Mouse (Mus musculus) C2C12 (cell line): ENCODE measurements around the gene Limch1. TPM values are rescaled to one million over a fixed set of nuclear protein-coding genes. Genes with fewer than 3 reads are reported as not detected.

ENCODE experiments used
- H3K27me3 ChIP-seq: one replicate; pipeline ENCODE4 v1.6.1; 2011; ENCODE audit not compliant: control insufficient read depth, insufficient read depth, insufficient read length
- H3K36me3 ChIP-seq: one replicate; pipeline ENCODE4 v1.6.1; 2011; ENCODE audit not compliant: control insufficient read depth, insufficient read depth
- H3K4me3 ChIP-seq: one replicate; pipeline ENCODE4 v1.5.1; 2011; ENCODE audit warnings: mild to moderate bottlenecking, control low read depth; ENCODE audit not compliant: poor library complexity, insufficient read depth, severe bottlenecking
- H3K79me2 ChIP-seq: one replicate; pipeline ENCODE4 v1.6.1; 2011; ENCODE audit not compliant: control insufficient read depth, insufficient read depth
- H3K79me3 ChIP-seq: one replicate; pipeline ENCODE4 v1.6.1; 2011; ENCODE audit warnings: low read depth, control low read depth
- H3ac ChIP-seq: one replicate; pipeline ENCODE3; 2011; ENCODE audit warnings: low read depth; ENCODE audit not compliant: control insufficient read depth, insufficient read length
- CEBPB ChIP-seq: IDR thresholded peaks from one replicate; pipeline ENCODE4 v1.6.1; 2011; ENCODE audit warnings: low read depth, mild to moderate bottlenecking, control low read depth, moderate library complexity
- CTCF ChIP-seq: IDR thresholded peaks from one replicate; pipeline ENCODE4 v1.5.1; 2011; ENCODE audit not compliant: control insufficient read depth, insufficient read depth, insufficient read length
- FOSL1 ChIP-seq: IDR thresholded peaks from one replicate; pipeline ENCODE4 v1.8.0; 2011; ENCODE audit warnings: mild to moderate bottlenecking, low read length; ENCODE audit not compliant: poor library complexity, insufficient read depth, severe bottlenecking
- MAX ChIP-seq: IDR thresholded peaks from one replicate; pipeline ENCODE4 v1.6.1; 2011; ENCODE audit warnings: mild to moderate bottlenecking, control low read depth
- MYOD1 ChIP-seq: IDR thresholded peaks from one replicate; pipeline ENCODE4 v1.6.1; 2011; ENCODE audit warnings: low read depth; ENCODE audit not compliant: control insufficient read depth, insufficient read length
- MYOG ChIP-seq: IDR thresholded peaks from one replicate; pipeline ENCODE4 v1.6.1; 2011; ENCODE audit not compliant: control insufficient read depth, insufficient read length; ENCODE audit errors: extremely low read depth
- USF1 ChIP-seq: IDR thresholded peaks from one replicate; pipeline ENCODE4 v1.6.1; 2011; ENCODE audit warnings: low read depth, mild to moderate bottlenecking, control low read depth, moderate library complexity
- polyA plus RNA-seq: library from polyadenylated mRNA; unstranded; fragments of >200 nt; fragmentation: generic; extraction: Trizol; gene quantifications from one replicate; pipeline ENCODE4 v1.2.1, GENCODE M21; 2012; ENCODE audit warnings: missing spikeins

The Limch1 gene
- polyA plus RNA-seq, 1 experiment: not detected

GRCm38 (mm10) chr5:66866019-66866418 is 120.4 kb downstream of the Limch1 start:
- Histone ChIP-seq H3K79me3 (no peaks in the 10 kb centered on the region), H3K27me3 (peaks cover 8% of the 10 kb centered on the region), H3K36me3 (no peaks in the 10 kb centered on the region), H3K4me3 (no peak overlapping the region), H3K79me2 (no peaks in the 10 kb centered on the region), H3ac (no peak overlapping the region)
- TF ChIP-seq MAX (no peak), CEBPB (no peak)

- Histone ChIP-seq H3K79me3 (no peaks in the 10 kb centered on the region), H3K27me3 (no peaks in the 10 kb centered on the region), H3K79me2 (no peaks in the 10 kb centered on the region), H3ac (no peak overlapping the region), H3K4me3 (no peak overlapping the region), H3K36me3 (no peaks in the 10 kb centered on the region)
- TF ChIP-seq CTCF: no peak
- TF ChIP-seq MYOG: no peak
- TF ChIP-seq MAX: no peak
- no peak for TF ChIP-seq MYOD1
- TF ChIP-seq FOSL1: no peak
- TF ChIP-seq CEBPB: no peak
- no peak for TF ChIP-seq USF1
Observed at GRCm38 (mm10) chr5:66869545-66869944, 123.9 kb downstream of the Limch1 start.

GRCm38 (mm10) chr5:66871521-66872050 is 126.0 kb downstream of the Limch1 start:
- no peaks in the 10 kb centered on the region for H3K79me3 ChIP-seq
- no peak overlapping the region for H3K4me3 ChIP-seq
- no peaks in the 10 kb centered on the region for H3K79me2 ChIP-seq
- no peaks in the 10 kb centered on the region for H3K27me3 ChIP-seq
- no peak overlapping the region for H3ac ChIP-seq
- TF ChIP-seq CEBPB: no peak
- no peaks in the 10 kb centered on the region for H3K36me3 ChIP-seq

- Histone ChIP-seq H3K79me2 (no peaks in the 10 kb centered on the region), H3K4me3 (no peak overlapping the region), H3ac (no peak overlapping the region), H3K27me3 (no peaks in the 10 kb centered on the region), H3K79me3 (no peaks in the 10 kb centered on the region), H3K36me3 (no peaks in the 10 kb centered on the region)
- no peak for TF ChIP-seq CTCF
- TF ChIP-seq FOSL1: no peak
- TF ChIP-seq CEBPB: no peak
- TF ChIP-seq USF1: no peak
- no peak for TF ChIP-seq MYOD1
- no peak for TF ChIP-seq MAX
Observed at GRCm38 (mm10) chr5:66872053-66872452, 126.4 kb downstream of the Limch1 start.

- TF ChIP-seq MAX: no peak
- no peak for TF ChIP-seq MYOD1
- TF ChIP-seq USF1: no peak
- TF ChIP-seq FOSL1: no peak
- no peak for TF ChIP-seq MYOG
- TF ChIP-seq CTCF: no peak
- no peak for TF ChIP-seq CEBPB
- Histone ChIP-seq H3ac (no peak overlapping the region), H3K79me2 (no peaks in the 10 kb centered on the region), H3K36me3 (no peaks in the 10 kb centered on the region), H3K27me3 (no peaks in the 10 kb centered on the region), H3K4me3 (no peak overlapping the region), H3K79me3 (no peaks in the 10 kb centered on the region)
Observed at GRCm38 (mm10) chr5:66872681-66873080, 127.1 kb downstream of the Limch1 start.

- TF ChIP-seq MAX (no peak), CEBPB (no peak), USF1 (no peak), CTCF (no peak), MYOD1 (no peak), MYOG (no peak), FOSL1 (no peak)
- Histone ChIP-seq H3K79me2 (no peaks in the 10 kb centered on the region), H3K79me3 (no peaks in the 10 kb centered on the region), H3K36me3 (no peaks in the 10 kb centered on the region), H3K4me3 (no peak overlapping the region), H3ac (no peak overlapping the region), H3K27me3 (no peaks in the 10 kb centered on the region)
Observed at GRCm38 (mm10) chr5:66876018-66876805, 130.6 kb downstream of the Limch1 start.
